Mouse (Mus musculus) liver, adult (tissue): ENCODE measurements at regions not wholly inside any gene's neighbourhood (a gene's known extent, or its start where the extent isn't known, plus 50 kb on each side); places are given as distances from the start of the nearest gene placed in this dataset.

Source experiments
- GATA4 ChIP-seq: IDR thresholded peaks from 2 replicates; pipeline ENCODE4 v1.6.1; 2014; ENCODE audit warnings: mild to moderate bottlenecking, low read length; ENCODE audit not compliant: insufficient replicate concordance

- no peak for TF ChIP-seq GATA4
Observed at GRCm38 (mm10) chr7:37357647-37358395, 415.6 kb downstream of the Zfp536 start.

DNA sequence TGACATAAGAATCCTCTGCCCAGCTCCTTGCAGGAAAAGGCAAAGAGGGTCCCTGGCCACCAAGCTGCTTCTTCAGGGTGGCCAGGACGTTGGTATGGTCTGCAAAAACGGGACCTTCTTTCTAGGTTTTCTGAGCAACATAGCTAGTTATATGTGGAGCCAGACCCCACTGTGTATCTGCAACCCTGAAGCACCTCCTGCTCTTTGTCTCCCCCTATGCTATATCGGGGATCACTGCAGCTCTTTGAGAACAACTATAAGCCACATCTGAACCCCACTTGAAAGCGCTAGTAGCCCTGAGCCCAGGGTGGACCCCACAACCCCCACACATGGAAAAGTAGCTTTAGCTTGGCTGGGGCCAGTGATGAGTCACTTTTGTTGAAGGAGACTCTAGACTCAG is 414.9 kb downstream of the Zfp536 start:
- no peak for TF ChIP-seq GATA4

DNA sequence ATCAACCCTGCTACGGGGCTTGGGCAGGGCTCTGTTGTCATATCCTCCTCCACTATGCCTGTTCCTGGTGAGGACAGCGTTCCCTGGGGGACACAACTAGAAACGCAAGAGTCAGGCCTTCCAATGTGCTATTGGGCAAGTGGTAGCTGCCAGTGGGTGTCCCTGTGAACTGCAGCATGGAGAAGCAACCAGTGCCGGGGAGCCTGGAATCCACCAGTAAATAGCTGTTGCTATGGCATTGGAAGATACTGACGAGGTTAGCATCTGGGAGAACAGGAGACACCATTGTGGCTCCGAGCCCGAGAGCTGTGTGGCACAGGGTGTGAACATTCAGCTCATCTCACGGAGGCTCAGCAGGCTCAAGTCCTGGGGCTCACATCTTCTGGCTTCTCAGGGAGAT is 414.0 kb downstream of the Zfp536 start:
- TF ChIP-seq GATA4 = no peak

DNA sequence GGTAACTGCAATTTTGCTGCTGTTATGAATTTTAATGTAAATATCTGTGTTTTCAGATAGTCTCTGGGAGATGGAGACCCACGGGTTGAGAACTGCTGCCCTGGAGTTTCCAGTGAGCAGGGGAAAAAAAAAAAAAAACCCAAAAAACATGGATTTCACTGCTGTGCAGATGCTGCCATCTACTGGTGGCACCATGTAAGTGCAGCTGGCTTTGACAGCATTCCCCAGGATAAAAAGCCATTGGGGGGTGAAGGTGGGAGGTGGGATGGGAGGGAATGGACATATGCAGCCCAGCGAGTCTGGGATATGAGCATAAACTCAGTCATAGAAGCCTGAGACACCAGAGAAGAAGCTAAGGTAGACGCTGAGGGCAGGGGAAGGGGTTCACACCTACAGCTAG is 413.3 kb downstream of the Zfp536 start:
- no peak for TF ChIP-seq GATA4

DNA sequence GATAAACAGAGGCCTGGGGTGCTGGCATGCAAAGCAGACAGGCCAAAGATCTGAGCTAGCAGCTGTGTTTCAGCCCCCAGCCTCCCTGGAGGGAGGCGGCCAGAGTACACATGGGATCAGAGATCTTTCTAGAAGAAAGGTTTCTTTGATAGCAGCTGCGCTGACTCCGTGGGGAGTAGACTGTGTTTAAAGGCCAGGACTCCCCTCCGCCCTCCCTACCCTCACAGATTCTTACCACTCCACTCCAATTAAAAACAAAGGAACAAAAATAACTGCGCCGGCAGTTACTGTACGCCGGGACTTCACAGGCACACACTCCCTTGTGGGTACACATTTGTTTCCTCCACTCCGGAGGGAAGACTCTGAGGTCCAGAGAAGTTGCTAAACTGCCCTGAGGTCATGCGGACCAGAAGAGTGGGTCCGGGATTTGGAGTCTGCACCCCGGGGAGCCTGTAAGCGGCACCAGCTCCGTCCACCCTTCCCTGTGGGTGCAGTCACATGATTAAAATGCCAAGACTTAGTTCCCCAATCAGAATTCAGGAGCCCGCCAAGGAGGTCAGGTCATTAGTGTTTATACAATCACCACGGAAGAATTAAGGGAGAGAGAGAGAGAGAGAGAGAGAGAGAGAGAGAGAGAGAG is 411.5 kb downstream of the Zfp536 start:
- TF ChIP-seq GATA4 = no peak

DNA sequence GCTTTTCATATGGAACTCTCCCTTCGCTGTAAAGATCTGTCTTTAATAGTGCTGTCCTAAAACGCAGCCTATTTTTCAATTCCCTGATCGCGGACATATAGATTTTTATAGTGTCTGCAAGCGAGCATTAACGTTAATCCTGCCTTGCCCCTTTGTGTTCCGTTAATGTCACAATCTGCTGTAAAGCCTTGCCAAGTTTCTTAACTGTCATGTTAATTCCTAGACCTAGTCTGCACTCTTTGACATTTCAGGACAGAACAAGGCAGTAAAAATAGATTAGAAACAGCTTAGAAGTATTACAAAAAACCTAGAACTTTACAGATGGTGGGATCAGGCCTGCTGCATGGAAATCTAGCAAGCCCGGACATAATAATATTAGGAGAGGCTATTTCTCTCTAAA is 410.6 kb downstream of the Zfp536 start:
- no peak for TF ChIP-seq GATA4

GRCm38 (mm10) chr7:37363629-37364175 is 409.7 kb downstream of the Zfp536 start:
- TF ChIP-seq GATA4 = no peak

DNA sequence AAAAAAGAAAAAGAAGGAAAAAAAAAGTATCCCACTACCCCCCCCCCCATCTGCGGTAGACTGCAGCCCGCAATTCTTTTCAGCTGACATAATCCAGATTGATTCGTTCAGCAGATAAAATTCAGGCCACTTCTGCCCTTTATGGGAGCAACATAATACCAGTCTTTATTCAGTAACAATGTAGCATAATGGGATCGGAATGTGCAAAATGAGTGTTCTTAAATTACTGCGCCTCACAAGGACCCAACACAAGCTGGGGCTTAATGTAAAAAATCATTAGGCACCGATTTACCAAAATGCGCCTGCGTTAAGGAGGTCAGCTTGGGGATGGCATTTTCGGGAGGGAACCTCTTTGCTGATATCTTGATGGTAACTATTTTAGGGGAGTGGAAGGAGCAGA is 409.2 kb downstream of the Zfp536 start:
- no peak for TF ChIP-seq GATA4

DNA sequence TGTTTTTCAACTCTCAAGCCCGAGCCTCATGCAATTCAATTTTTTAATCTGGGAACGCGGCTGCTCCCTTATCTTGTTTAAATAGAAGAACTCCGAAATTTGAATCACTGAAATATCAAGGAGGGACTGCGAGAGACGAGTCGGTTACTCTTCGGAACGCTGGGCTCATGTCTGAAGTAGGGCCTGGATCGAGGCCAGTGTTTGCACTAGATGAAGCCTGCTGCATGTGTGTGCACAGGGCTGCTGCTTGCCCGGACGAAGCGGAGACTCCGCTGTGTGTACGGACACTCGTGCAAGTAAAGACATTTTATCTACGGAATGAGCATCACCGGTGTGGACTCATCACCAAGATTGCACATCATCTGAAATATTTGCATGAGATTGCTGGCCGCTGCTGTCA is 407.4 kb downstream of the Zfp536 start:
- no peak for TF ChIP-seq GATA4

- TF ChIP-seq GATA4 = no peak
Observed at GRCm38 (mm10) chr7:37369698-37370097, 403.7 kb downstream of the Zfp536 start.

DNA sequence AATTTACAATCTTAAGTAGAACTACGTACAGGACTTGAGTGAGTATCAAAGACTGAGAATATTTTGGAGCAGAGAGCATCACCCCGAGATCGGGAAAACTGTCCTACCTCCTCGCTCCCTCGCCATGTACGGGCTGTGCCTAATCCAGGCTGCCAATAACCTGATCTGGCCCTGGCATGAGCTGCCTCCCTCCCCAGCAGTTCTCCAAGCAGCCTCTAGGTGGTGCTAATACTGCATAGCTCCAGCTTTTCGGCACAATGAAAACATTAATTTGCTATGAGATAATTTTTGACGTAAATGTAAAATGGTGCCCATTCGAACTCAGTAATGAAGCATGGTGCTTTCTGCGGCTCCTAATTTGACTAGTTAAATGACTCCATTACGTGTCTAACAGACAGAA is 399.6 kb downstream of the Zfp536 start:
- TF ChIP-seq GATA4 = no peak

GRCm38 (mm10) chr7:37375044-37375443 is 398.4 kb downstream of the Zfp536 start:
- no peak for TF ChIP-seq GATA4

GRCm38 (mm10) chr7:37375591-37375990 is 397.9 kb downstream of the Zfp536 start:
- no peak for TF ChIP-seq GATA4

DNA sequence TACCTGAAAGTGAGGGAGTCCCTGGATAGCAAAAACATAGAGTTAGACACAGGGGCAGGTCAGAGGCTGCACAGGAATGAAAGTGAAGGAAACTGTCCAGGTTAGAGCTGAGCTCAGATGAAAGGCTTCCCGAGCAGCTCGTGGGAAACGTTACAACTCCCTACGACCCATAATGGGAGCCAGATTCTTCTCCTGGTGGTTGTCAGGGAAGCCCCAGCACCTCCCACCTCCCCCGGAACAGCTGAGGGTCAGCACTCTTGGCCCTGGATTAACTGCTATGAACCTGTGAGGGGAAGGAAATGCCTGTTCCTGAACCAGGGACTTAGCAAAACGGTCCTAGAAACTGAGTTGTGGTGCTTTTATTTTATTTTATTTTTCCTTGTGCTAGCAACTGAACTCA is 397.2 kb downstream of the Zfp536 start:
- no peak for TF ChIP-seq GATA4

DNA sequence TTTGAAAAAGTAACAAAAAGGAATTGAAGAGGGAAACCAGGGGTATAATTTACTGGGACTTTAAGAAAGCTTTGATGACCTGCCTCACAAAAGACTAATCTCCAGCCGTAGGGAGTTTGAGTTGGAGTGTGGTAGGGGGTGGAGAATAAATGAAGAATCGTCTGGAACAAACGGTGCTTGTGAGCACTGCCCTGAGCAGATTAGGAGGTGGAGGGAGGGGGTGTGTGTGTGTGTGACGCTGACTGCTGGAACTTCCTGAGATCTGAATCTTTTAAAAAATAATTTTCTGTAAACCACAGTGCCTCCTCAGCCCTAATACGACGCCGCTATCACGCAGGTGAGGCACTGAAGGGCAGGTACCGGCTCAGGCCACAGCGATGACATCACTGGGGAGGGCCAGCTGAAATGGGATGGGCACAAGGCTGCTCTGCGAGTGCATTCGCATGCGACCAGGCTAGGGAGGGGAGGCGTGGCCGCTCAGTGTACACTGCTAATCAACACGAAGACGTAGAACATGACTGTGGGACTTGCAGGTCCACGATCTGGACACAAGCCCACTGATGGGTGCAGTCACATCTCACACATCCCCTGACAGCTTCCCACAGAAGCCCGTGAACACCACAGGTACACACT is 395.4 kb downstream of the Zfp536 start:
- no peak for TF ChIP-seq GATA4

DNA sequence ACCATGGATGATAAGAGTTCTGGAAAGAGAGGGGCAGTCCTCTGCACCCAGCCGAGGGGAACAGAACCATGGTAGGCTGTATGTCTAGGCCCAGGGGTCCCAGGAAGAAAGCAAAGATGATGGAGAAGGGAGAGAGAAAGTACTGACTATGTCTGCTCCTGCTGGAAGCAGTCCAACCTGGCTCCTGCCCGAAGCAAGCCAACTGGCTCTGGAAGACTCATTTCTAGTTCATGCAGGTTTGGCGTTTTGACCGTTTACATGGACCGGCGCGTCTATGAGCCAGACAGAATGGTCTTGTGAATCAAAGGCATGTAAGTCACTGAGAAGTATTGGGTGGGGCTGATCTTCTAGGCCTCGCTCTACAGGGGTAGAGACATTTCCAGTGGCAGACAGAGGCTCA is 385.6 kb downstream of the Zfp536 start:
- TF ChIP-seq GATA4 = no peak

DNA sequence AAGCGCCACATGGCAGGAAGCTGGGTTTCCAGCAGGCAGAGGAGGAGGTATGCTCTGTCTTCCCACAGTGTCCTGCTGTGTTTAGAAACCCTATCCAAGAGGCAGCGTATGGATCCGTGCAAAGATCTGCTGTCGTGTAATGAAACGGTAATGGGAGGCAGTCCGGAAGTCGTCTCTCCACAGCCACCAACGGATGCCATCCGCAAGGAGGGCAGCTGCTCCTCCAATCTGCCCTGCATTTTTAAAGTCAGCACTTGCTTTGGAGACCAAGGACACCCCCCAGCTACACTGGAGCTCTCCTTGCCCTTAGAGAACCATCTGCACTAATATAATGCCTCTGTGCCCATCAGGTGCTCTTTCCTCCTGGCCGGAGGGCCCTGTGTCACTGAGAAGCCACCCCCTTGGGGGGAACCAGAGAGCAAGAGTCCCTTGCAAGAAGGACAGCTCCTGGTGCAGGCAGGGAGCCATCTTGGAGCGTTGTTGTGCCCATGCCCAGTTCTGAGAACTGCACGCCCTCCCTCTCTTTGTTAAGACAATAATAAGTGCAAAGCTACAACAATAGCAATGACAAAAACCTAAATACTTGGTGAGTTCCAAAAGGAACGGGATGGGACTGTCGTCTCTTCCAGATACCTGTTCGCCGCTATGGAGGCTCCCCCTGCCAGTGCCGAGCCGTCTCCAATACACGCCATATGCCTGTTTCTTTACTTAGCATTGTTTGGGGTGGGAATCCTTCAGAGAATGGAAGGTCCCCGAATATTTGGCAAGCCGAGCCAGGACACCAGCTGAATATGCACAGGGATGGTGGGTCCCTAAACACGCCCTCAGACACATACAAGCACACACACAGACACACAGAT is 384.4 kb downstream of the Zfp536 start:
- TF ChIP-seq GATA4 = no peak
